Mouse (Mus musculus): ENCODE results near the gene Dclre1a.
"Not testable (repeated sequence)": the region's sequence is repeated elsewhere in the genome, so short reads cannot be mapped to it uniquely, and the experiment has no call there.

Dclre1a gene

GRCm38 (mm10) chr19:56548230-56549032 is 409 bp upstream of the Dclre1a start, which contains the start of gene Nhlrc2:
TSS of gene Nhlrc2 (plus strand) at chr19:56548261.
- peak; percentile 74 to 75 for DNase-seq (ENCODE audit: low spot score in 2 of 2)

GRCm38 (mm10) chr19:56546031-56546430 is 2.0 kb downstream of the Dclre1a start:
- DNase-seq (ENCODE audit: low spot score in 2 of 2) = no peak

GRCm38 (mm10) chr19:56544681-56545388 is 3.2 kb downstream of the Dclre1a start:
- DNase-seq (ENCODE audit: low spot score in 2 of 2) = no peak

DNA sequence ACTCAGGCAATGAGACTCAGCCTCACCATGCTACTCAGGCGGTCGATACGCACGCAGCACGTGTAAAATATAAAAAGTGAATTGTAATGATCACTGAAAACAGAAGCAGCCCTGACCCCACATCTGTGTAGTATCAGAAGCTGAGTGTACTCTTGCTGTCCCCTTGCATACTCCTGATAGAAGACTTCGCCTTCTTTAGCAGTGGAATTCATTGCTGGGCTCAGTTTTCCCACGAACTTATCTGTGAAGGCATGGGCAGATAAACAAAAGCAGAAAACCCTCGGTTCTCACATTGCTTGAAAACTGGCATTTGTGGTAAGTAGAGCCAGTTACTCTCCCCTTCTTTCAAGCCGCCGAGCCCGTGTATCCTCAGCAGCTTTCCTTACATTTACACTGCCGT is 4.7 kb downstream of the Dclre1a start:
- no peak for DNase-seq (ENCODE audit: low spot score in 2 of 2)

- no peak for DNase-seq (ENCODE audit: low spot score in 2 of 2)
Observed at GRCm38 (mm10) chr19:56535765-56536164, 12.3 kb downstream of the Dclre1a start.

GRCm38 (mm10) chr19:56535064-56535463 is 13.0 kb downstream of the Dclre1a start:
- DNase-seq (ENCODE audit: low spot score in 2 of 2) = no peak

DNA sequence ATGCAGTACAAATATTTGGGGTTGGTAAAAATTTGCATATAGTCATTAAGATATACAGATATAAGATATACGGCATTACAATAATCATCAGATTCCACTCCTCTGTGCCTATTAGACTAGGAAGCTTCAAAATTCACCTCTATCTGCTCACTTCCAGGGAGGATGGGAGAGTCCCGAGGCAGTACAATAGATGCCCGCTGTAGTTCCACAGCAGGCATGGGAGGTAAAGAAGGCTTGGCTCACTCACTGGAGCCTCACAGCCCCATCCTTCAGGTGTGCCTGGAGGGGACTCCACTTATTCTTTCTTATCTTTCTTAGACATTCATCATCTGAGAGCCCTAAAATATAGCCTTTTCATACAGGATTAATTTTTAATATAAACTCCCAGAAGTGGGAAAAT is 13.7 kb downstream of the Dclre1a start:
- no peak for DNase-seq (ENCODE audit: low spot score in 2 of 2)

DNA sequence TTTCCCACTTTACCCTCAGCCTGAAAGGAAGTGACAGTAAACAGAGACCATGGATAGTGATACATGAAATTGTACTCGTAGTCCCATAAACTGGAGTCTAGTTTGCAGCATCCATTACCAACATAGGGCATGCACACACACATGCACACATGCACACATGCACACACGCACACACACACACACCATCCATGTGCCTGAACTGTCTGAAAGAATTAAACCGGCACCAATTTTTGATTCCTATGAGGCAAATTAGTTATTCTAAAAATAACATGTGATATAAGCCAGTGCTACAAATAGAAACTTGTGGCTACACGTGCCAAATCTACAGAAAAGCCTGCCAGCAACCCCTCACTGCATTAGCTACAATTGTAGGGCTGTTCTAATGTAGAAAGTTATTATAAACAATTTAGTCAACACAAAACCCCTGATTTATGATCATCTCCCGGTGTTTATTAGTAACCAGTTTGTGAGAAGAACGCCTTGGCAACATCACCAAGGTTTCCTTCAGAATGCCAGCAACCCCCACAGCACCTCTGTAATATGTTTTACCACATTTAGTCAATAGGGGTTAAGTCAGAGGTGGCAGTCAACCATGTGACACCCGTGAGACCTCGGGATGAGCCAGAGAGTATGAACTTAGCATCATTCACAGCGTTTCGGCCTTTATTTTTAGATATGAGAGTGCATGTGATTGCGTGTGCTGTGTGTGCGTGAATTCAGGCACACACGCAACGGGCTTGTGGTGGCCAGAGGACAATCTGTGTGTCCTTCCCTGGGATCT is 14.5 kb downstream of the Dclre1a start:
- no peak for DNase-seq (ENCODE audit: low spot score in 2 of 2)

- DNase-seq (ENCODE audit: low spot score in 2 of 2) = no peak
Observed at GRCm38 (mm10) chr19:56531251-56531650, 16.8 kb downstream of the Dclre1a start.

- not testable (repeated sequence) for DNase-seq (ENCODE audit: low spot score in 2 of 2)
Observed at GRCm38 (mm10) chr19:56530529-56530928, 17.5 kb downstream of the Dclre1a start.

DNA sequence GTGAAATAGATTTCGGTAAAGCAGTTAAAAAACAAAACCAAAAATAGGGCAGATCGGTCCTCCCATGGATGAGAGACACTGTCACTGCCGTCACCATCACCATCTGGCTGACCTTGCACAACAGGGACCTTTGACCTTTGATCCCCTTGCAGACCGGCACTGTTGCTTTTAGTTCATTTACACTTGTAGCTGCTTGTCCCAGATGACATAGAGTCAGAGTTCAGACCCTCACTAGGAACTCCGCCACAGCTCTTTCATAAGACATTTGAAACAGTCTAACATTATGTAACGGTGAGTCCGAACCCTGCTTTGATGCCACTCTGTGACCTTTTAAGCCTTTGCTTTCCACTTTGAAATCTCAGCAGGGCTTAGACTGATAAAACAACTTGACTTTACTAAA is 28.6 kb downstream of the Dclre1a start:
- DNase-seq (ENCODE audit: low spot score in 2 of 2) = not testable (repeated sequence)

DNA sequence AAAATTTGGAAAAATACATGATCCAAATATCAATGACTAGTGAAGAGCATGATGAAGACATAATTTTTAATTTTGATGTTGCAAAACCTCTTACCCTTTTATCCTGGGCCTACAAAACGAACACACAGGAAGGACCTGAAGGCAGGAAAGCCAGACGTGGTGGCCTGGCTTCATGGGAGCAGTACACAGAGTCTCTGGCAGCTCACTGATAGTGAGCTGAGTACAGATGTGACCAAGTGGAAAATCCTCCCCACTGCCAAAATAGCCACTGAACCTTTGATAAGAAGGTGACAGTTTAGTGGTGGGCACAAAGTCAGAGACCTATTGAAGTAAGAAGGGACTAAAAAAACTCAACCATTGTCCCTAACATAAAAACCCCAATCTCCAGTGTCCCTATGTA is 34.5 kb downstream of the Dclre1a start:
- not testable (repeated sequence) for DNase-seq (ENCODE audit: low spot score in 2 of 2)

DNA sequence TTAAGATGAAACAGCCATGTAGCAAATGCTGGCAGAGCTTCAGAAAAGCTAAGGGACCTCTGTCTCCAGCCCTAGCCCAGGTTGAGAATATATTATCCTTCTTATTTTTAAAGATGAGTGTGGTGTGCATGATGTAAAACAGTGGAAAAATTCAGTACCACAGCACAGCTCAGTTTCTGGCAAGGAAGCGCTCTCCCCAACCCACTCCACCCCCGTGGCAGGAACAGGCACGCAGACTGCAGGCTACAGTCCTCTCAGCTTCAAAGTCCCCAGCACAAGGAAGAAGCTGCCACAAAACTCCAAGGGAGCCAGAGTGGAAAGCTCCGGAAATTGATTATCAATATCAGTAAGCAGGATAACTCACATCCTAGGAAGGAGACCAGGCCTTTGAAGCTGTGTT is 36.8 kb downstream of the Dclre1a start:
- DNase-seq (ENCODE audit: low spot score in 2 of 2) = not testable (repeated sequence)

DNA sequence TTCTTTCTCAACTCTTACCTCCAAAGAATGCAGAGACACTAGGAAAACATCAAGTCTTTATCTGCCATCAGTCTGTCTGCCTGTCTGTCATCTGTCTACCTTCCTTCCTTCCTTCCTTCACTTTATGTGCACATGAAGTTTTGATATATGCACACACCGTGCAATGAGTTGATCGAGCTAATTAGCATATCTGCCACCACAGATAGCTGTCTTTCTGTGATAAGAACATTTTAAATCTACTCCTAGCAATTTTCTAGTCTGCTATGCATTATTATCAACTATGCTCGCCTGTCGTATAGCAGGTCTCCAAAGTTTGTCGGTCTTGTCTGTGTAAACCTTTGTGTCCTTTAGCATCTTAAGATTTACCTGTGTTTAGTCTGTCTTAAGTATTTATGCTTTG is 44.5 kb downstream of the Dclre1a start:
- not testable (repeated sequence) for DNase-seq (ENCODE audit: low spot score in 2 of 2)

DNA sequence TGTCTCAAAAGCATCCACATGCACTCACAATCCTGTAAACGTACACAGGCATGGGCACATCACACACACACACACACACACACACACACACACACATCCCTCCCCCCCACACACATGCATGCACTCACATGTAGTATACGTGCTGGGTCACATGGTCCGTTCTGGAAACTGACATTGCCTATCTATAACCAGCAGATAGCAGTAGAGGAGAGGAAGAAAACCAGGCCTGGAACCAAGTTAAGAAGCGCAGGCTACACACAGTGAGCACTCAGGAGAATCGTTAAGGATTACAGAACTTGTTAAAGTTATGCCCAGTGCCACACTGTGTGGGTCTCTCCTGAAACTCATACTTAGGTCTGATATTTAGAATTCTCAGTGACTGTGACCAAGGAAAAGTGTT is 45.0 kb downstream of the Dclre1a start:
- not testable (repeated sequence) for DNase-seq (ENCODE audit: low spot score in 2 of 2)

- DNase-seq (ENCODE audit: low spot score in 2 of 2) = not testable (repeated sequence)
Observed at GRCm38 (mm10) chr19:56494157-56494556, 53.9 kb downstream of the Dclre1a start.

GRCm38 (mm10) chr19:56489601-56490000 is 58.4 kb downstream of the Dclre1a start:
- DNase-seq (ENCODE audit: low spot score in 2 of 2) = no peak

DNA sequence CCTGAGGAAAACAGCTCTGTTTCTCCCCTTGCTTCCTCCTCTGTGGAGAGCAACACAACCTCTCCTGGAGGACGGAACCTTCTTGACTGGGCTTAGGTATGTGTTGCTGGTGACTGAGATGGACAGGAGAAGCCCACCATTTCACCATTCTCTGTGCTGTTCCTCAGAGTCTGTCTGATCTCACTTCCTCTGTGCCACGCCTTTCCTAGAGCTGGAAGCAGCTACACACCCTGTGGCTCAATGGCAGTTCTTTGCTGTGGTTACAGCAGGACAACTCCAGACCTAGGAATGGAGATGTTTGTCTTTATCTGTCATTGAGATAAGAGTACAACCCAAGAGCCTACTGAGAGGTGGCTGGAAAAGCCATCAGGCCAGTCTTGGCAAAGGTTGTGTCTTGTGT is 60.7 kb downstream of the Dclre1a start:
- DNase-seq (ENCODE audit: low spot score in 2 of 2) = no peak

GRCm38 (mm10) chr19:56486926-56487325 is 61.1 kb downstream of the Dclre1a start:
- no peak for DNase-seq (ENCODE audit: low spot score in 2 of 2)

DNA sequence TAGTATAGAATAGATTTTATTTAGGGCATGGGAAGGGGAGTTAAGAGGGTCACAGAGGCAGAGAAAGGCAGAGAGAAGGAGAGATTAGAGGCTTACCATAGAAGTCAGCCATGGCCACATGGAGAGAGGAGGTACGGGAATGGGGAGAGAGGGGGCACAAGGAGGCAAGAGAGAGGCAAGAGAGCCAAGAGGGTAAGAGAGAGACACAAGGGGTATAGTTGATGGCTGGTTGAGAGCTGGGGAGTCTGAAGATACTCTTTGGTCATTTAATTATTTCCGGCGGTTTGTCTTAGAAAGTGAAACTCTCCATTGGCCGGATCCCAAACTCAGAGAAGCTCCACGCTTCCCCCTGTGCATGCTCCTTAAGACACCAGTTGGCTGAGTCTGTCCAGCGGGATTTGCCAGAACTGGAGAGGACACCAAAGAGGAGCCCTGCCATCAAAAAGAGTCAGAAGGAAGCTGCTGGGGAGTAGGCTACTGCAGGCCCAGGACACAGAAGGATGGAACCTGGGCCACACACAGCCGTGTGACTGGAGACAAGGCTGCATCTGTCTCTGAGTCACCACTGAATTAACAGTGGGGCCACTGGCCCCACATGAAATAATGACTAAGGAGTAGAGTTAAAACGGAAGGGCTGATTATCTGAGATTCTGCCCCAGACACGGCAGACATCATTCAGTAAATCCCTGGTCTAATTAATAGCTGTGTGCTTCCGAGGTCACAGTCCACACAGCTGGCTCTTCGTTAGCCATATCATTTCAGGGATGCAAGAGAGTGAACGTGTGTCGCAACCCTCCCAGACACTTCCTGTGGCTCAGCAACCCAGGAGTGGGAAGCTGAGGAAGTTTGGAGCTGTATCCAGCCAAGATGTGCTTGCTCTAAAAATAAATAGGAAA is 62.4 kb downstream of the Dclre1a start:
- no peak for DNase-seq (ENCODE audit: low spot score in 2 of 2)

Measured in spleen, postnatal 36 days (tissue).